Mouse (Mus musculus) liver, embryonic 11.5 days (tissue): Measurements from ENCODE around the gene Ppp1r14c. TPM values are rescaled to one million over a fixed set of nuclear protein-coding genes. Genes with fewer than 3 reads are reported as not detected.

Source experiments
- ATAC-seq: fragments of 200-750 bp; cut with Nextera tagmentation; replicated peaks from 2 replicates; pipeline ENCODE4 v1.8.0; 2017; ENCODE audit warnings: moderate number of reproducible peaks, mild to moderate bottlenecking, moderate TSS enrichment, moderate library complexity; ENCODE audit not compliant: low FRiP score
- DNase-seq: peaks from one replicate; pipeline ENCODE4 v3.0.0-alpha.2; 2017; ENCODE audit warnings: low spot score
- H3K27ac ChIP-seq: fragments of 300-500 bp; sonication (generic); 2 replicates; pipeline ENCODE4 v1.5.1; 2014; ENCODE audit warnings: mild to moderate bottlenecking, low read depth, low read length, control low read depth
- H3K27me3 ChIP-seq: fragments of 300-500 bp; sonication (generic); replicated peaks from 2 replicates; pipeline ENCODE4 v1.6.1; 2014; ENCODE audit warnings: low read length, mixed read lengths; ENCODE audit not compliant: control insufficient read depth, insufficient read depth
- H3K36me3 ChIP-seq: fragments of 300-500 bp; sonication (generic); 2 replicates; pipeline ENCODE4 v1.6.1; 2014; ENCODE audit warnings: mild to moderate bottlenecking, low read length, moderate library complexity, mixed read lengths; ENCODE audit not compliant: control insufficient read depth, insufficient read depth
- H3K4me1 ChIP-seq: fragments of 300-500 bp; sonication (generic); replicated peaks from 2 replicates; pipeline ENCODE4 v1.6.1; 2014; ENCODE audit warnings: low read length, mixed read lengths; ENCODE audit not compliant: control insufficient read depth, insufficient read depth
- H3K4me2 ChIP-seq: fragments of 300-500 bp; sonication (generic); 2 replicates; pipeline ENCODE4 v1.6.1; 2014; ENCODE audit warnings: mild to moderate bottlenecking, control low read depth, moderate library complexity
- H3K4me3 ChIP-seq: fragments of 300-500 bp; sonication (generic); 2 replicates; pipeline ENCODE4 v1.5.1; 2014; ENCODE audit warnings: low read depth, low read length, control low read depth
- H3K9ac ChIP-seq: fragments of 300-500 bp; sonication (generic); 2 replicates; pipeline ENCODE4 v1.6.1; 2014; ENCODE audit warnings: low read depth, low read length, control low read depth
- H3K9me3 ChIP-seq: fragments of 300-500 bp; sonication (generic); 2 replicates; pipeline ENCODE4 v1.6.1; 2016; ENCODE audit warnings: low read length, inconsistent platforms, mixed read lengths; ENCODE audit not compliant: control insufficient read depth
- WGBS: fragments of 180-500 bp; shearing (Covaris S2); extraction: QIAGEN DNeasy Blood & Tissue Kit; methylation state at CpG from one replicate; pipeline ENCODE4 v1.1.7; 2014; 5-methylcytosine and 5-hydroxymethylcytosine counted together
- microRNA-seq: library from miRNA; unstranded; fragments of <30 nt; microRNA quantifications from one replicate; pipeline ENCODE4, GENCODE M21; 2017; ENCODE audit warnings: borderline number of aligned reads
- polyA plus RNA-seq: library from polyadenylated mRNA; unstranded; fragments of >200 nt; fragmentation: Nextera tagmentation; extraction: Ambion mirVana; gene quantifications from 2 replicates; pipeline ENCODE4 v1.2.1, GENCODE M21; 2014

The Ppp1r14c gene
- polyA plus RNA-seq, 1 experiment from 2014 or later, result 3.1 TPM

DNA sequence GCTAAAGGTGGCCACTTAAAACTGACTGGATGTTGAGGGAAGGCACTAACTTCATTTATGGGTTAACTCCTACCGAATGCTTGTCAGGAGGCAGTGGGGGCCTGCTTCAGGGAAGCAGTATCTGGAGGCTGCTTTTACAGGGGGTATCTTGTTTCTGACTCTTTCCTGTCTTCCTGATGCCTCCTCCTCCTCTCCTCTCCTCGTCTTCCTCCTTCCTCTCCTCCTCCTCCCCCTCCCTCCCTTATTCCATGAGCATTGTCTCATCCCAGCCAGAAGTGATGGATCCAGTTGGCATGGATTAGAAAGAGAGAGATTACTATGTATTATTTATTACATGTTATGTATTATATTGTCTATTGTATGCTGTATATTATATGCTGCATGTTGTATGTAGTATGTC is 142.9 kb downstream of the Ppp1r14c start:
- WGBS, result 33% methylated on average over 2 of the region's 2 CpGs
- Histone ChIP-seq H3K4me1 (no peaks in the 10 kb centered on the region), H3K9me3 (no peaks in the 10 kb centered on the region), H3K4me3 (no peak overlapping the region), H3K9ac (no peak overlapping the region), H3K27ac (no peak overlapping the region), H3K27me3 (no peaks in the 10 kb centered on the region), H3K4me2 (no peak overlapping the region), H3K36me3 (no peaks in the 10 kb centered on the region)
- ATAC-seq (no peak), DNase-seq (no peak)

DNA sequence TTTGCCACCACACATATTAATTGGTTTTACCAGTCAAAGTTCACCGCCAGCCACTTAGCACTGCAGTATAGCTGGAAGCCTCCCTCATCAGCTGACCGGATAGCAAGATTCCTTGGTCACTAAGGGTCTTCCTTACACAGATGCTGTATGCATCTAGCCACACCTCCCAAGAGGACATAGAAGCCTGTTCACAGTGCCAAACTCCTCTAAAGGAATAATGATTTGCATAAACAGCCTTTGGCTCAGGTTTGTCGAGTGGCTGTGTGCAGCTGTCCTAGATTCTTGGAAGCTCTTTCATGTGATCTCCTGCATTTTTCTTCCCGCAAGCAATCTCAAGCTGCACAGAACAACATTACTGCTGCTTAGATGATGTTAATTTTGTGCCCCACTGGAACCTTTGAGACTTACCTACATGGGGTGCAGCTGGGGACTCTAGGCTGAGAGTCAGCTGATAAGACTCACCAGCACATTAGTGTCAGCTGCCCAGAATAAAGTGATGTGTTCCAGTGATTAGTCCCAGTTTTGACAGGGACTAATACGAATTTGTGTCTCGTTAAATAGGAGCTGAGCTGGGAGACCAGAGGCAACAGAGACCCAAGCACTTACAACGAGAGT is 143.9 kb downstream of the Ppp1r14c start:
- H3K27ac ChIP-seq, result no peak overlapping the region
- H3K27me3 ChIP-seq, result no peaks in the 10 kb centered on the region
- no peak overlapping the region for H3K9ac ChIP-seq
- no peaks in the 10 kb centered on the region for H3K36me3 ChIP-seq
- no peak overlapping the region for H3K4me3 ChIP-seq
- ATAC-seq (no peak), DNase-seq (no peak)
- no peaks in the 10 kb centered on the region for H3K4me1 ChIP-seq
- 66% methylated on average over 7 of the region's 7 CpGs for WGBS
- no peak overlapping the region for H3K4me2 ChIP-seq
- no peaks in the 10 kb centered on the region for H3K9me3 ChIP-seq

DNA sequence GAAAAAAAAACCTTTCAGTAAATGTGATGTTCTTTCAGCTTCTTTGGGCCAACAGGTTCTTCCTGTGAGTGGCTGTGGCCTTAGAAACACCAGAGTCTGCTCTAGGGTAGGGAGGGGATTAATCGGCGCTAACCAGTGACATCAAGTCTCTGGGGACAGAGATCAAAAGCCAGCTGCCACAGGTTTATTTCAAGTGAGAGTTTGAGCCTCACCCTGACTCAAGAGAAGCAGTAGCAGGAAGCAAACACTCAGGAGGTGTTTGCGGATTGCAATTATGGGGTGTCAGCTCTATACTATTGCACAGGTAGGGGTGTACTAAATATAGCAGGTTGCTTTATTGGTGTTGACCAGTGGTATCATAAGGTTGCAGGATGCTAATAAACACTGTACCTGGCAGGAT is 144.6 kb downstream of the Ppp1r14c start:
- Histone ChIP-seq H3K27ac (no peak overlapping the region), H3K9ac (no peak overlapping the region), H3K4me3 (no peak overlapping the region), H3K4me2 (no peak overlapping the region), H3K9me3 (no peaks in the 10 kb centered on the region), H3K27me3 (no peaks in the 10 kb centered on the region), H3K36me3 (no peaks in the 10 kb centered on the region), H3K4me1 (no peaks in the 10 kb centered on the region)
- WGBS, result 65% methylated on average over 3 of the region's 3 CpGs
- DNase-seq (no peak), ATAC-seq (no peak)

DNA sequence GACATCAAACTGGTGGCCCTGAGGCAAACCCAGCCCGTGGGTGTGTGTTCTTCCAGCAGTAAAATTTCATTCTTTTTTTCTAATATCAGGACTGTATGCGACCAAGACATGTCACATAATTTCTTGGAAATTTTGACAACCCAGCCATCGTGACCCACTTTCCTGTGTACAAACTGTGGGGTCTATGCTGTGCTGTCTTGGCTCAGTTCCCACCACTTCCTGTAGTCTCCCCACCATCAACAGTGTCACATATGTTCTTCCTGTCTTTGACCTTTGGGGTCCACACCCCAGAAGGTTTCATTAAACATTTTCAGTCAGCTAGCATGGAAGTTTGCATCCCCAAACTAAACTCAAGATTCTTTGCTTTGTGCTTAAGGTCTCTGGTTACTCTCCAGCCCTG is 145.5 kb downstream of the Ppp1r14c start:
- no peak overlapping the region for H3K4me2 ChIP-seq
- no peak overlapping the region for H3K27ac ChIP-seq
- H3K36me3 ChIP-seq, result no peaks in the 10 kb centered on the region
- DNase-seq (no peak), ATAC-seq (no peak)
- H3K4me3 ChIP-seq, result no peak overlapping the region
- H3K9me3 ChIP-seq, result no peaks in the 10 kb centered on the region
- 66% methylated on average over 3 of the region's 3 CpGs for WGBS
- no peaks in the 10 kb centered on the region for H3K4me1 ChIP-seq
- no peaks in the 10 kb centered on the region for H3K27me3 ChIP-seq
- no peak overlapping the region for H3K9ac ChIP-seq

DNA sequence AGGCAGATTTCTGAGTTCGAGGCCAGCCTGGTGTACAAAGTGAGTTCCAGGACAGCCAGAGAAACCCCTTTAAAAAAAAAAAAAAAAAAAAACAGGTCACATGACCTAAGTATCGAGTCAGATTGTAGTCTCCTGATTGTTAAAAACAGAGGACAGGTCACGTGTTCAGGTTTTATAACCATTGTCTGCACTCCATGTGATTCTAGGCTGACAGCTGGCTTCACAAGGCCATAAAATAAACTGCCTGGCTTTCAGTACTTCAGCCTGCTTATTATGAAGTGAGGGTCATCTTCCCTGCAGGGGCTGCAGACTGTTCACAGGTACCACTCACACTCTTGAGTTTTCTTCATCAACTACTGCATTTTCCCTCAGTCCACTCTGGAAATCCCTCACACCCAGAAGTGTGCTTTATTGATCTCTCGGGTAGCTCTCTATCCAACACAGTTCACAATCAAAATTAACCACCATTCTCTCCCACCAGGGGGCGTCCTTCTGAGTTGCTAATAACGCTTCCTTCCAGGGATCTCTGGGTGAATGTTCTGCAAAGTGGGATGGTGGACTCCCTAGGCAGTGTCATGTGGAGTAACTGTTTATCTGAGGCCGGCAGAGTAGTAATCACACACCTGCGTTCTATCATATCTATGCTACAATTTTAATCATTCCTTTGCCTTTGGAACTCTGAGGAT is 146.9 kb downstream of the Ppp1r14c start:
- H3K9ac ChIP-seq, result no peak overlapping the region

DNA sequence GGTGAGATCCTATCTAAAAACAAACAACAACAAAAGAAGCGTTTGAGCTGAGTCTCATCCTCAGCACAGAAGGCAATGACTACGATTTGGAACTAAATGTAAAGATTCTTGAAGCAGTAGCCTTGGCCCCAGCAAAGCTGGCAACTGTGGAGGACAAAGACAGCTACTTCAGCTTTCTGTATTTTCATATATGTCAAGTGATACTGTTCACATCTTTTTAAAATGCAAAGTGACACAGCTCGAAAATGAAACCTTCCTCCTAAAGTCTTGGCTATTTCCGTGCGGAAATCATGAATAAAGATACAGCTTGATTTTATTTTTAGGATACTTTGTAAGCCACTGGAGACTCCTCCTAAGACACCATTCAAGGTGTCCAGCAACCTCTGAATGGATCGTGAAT is 148.1 kb downstream of the Ppp1r14c start:
- no peak overlapping the region for H3K4me2 ChIP-seq
- no peak for ATAC-seq
- no peaks in the 10 kb centered on the region for H3K4me1 ChIP-seq
- H3K27me3 ChIP-seq, result no peaks in the 10 kb centered on the region
- H3K27ac ChIP-seq, result no peak overlapping the region
- H3K9me3 ChIP-seq, result no peaks in the 10 kb centered on the region
- no peaks in the 10 kb centered on the region for H3K36me3 ChIP-seq
- WGBS, result 67% methylated on average over 6 of the region's 6 CpGs
- DNase-seq, result no peak
- H3K4me3 ChIP-seq, result no peak overlapping the region
- H3K9ac ChIP-seq, result no peak overlapping the region

More for the DNA sequence above, 146.9 kb downstream of the Ppp1r14c start:
- 71% methylated on average over 8 of the region's 8 CpGs for WGBS
- H3K4me1 ChIP-seq, result no peaks in the 10 kb centered on the region
- no peak overlapping the region for H3K27ac ChIP-seq
- no peaks in the 10 kb centered on the region for H3K9me3 ChIP-seq
- H3K27me3 ChIP-seq, result no peaks in the 10 kb centered on the region
- H3K4me2 ChIP-seq, result no peak overlapping the region
- ATAC-seq (no peak), DNase-seq (no peak)
- H3K36me3 ChIP-seq, result no peaks in the 10 kb centered on the region
- H3K4me3 ChIP-seq, result no peak overlapping the region

Small RNA genes within 50 kb of the gene (microRNA-seq; reads per million reads assigned to microRNA genes)
- gene Gm24482, result not detected

Other genes with a start within 250 kb of the Ppp1r14c start
- gene H60c, start 98.3 kb upstream of the Ppp1r14c start, polyA plus RNA-seq, result not detected in 2 replicates
- gene Iyd, start 174.2 kb downstream of the Ppp1r14c start, polyA plus RNA-seq, result 3.6 and 4.0 TPM in 2 replicates